Mouse (Mus musculus): ENCODE data around the gene Gnb2. TPM values are rescaled to one million over a fixed set of nuclear protein-coding genes. Genes with fewer than 3 reads are reported as not detected.

Gene Gnb2
- polyA plus RNA-seq, 1 experiment from 2014 or later = 337 TPM

DNA sequence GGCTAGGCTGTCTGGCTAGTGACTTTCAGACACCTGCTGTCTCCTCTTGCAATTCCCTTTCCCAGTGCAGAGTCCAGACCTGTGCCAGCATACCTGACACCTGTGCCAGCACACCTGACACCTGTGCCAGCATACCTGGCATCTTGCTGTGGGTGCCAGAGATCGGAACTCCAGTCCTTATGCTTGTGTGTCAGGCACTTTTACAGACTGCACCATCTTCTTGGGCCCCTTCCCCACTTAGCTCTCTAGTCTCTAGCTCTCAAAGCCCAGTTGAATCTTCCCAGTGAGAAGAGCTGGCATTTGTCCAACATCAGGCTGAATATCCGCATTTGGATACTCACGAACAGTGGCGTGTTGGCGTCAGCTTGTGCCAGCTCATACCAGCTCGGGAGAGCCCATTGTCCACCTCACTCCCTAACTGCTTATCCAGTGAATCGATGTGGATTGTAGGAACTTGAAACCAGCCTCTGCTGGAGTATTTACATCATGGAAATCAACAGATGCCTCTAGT, 6.0 kb upstream of the Gnb2 start:
- no peaks in the 10 kb centered on the region for H3K9me3 ChIP-seq
- no peak overlapping the region for H3K4me2 ChIP-seq
- 79% methylated on average over 7 of the region's 7 CpGs for WGBS
- H3K27ac ChIP-seq = no peak overlapping the region
- H3K36me3 ChIP-seq = no peaks in the 10 kb centered on the region
- no peaks in the 10 kb centered on the region for H3K4me1 ChIP-seq (replicated peaks)
- H3K4me3 ChIP-seq (replicated peaks) = no peak overlapping the region
- no peaks in the 10 kb centered on the region for H3K27me3 ChIP-seq
- ATAC-seq (ENCODE audit: insufficient number of reproducible peaks, insufficient read depth, low FRiP score, low TSS enrichment, low read depth) = no peak
- H3K9ac ChIP-seq (replicated peaks) = no peak overlapping the region

DNA sequence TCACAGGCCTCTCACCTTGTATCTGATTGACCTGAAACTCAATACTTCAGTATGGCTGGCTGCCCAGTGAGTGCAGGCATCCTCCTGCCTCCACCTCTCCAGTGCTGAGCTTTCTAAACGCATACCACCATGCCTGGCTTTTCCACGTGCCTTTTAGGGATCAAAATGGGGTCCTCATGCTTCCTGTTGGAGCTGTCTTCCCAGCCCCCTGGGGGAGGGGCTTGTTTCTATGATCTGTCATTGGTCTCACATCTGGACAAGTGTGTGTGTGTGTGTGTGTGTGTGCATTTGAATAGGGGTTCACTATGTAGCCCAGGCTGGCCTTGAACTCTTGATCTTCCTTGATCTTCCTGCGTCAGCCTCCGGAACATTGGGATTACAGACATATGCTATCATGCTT, 4.2 kb upstream of the Gnb2 start:
- WGBS = 65% methylated on average over 4 of the region's 4 CpGs
- Histone ChIP-seq H3K27ac (no peak overlapping the region), H3K4me2 (no peak overlapping the region), H3K36me3 (no peaks in the 10 kb centered on the region), H3K4me1 (replicated peaks) (0 out of 2 replicates have a peak, but pooled peaks cover 5% of the 10 kb centered on the region), H3K4me3 (replicated peaks) (no peak overlapping the region), H3K9ac (replicated peaks) (no peak overlapping the region), H3K9me3 (no peaks in the 10 kb centered on the region), H3K27me3 (no peaks in the 10 kb centered on the region)
- no peak for ATAC-seq (ENCODE audit: insufficient number of reproducible peaks, insufficient read depth, low FRiP score, low TSS enrichment, low read depth)

DNA sequence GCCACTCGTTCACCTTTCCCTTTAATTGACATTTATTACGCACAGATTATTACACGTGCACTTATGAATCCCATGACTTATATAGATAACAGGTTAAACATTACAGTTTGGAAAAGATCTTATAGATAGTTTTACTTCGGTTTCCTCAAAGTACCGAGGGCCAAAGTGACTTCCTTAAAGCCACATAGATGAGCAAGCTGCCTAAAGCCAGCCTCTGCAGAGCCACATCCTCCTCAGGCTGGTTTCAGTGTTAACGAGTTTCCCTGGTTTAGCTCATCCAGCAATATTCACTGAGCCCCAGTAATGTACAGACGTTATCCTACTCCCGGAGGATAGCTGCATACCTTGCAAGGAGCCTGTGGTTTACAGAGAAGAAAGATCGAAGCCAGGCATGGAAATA, 2.0 kb upstream of the Gnb2 start:
- Histone ChIP-seq H3K4me1 (replicated peaks) (peaks cover 9% of the 10 kb centered on the region), H3K36me3 (no peaks in the 10 kb centered on the region), H3K27me3 (no peaks in the 10 kb centered on the region), H3K27ac (no peak overlapping the region), H3K4me3 (replicated peaks) (no peak overlapping the region), H3K9ac (replicated peaks) (no peak overlapping the region), H3K4me2 (no peak overlapping the region), H3K9me3 (no peaks in the 10 kb centered on the region)
- WGBS = 80% methylated on average over 9 of the region's 9 CpGs
- ATAC-seq (ENCODE audit: insufficient number of reproducible peaks, insufficient read depth, low FRiP score, low TSS enrichment, low read depth) = no peak

DNA sequence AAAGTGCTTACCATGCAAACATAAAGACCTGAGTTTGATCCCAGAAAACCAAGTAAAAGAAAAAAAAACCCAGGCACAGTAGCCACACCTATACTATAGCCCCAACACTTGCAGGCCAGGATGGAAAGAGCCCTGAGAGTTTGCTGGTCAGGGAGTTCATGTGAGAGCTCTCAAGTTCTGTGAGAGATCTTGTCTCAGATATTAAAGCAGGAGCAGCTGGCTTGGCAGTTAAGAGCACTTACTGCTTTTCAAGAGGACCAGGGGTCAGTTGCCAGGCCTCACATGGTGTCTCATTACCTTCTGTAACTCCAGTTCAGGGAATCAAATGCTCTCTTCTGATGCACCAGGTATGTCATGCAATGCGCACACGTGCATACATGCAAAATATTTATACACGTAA, 1.5 kb upstream of the Gnb2 start:
- H3K36me3 ChIP-seq = peaks cover 5% of the 10 kb centered on the region
- no peaks in the 10 kb centered on the region for H3K27me3 ChIP-seq
- H3K4me1 ChIP-seq (replicated peaks) = peaks cover 14% of the 10 kb centered on the region

DNA sequence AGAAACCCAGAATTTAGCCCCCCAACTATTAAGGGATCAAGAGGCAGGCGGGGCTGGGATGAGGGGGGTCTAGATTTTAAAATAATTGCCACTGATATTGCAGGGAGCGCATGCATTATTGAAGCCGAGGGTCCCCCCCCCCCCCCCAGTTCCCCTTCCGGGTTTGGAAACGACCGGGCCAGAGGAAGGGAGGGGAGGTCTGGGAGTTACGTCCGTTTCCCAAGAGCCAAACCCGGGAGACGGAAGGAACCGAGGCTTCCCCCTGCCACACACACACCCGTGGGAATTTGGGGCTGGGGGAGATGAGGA, 548 bp downstream of the Gnb2 start:
- H3K4me2 ChIP-seq = peak overlapping the region; percentile 99
- WGBS = under 1% methylated on average over 10 of the region's 12 CpGs
- peaks cover 21% of the 10 kb centered on the region for H3K4me1 ChIP-seq (replicated peaks)
- peak overlapping the region; percentile 90 for H3K9ac ChIP-seq (replicated peaks)
- no peaks in the 10 kb centered on the region for H3K27me3 ChIP-seq
- no peak; the same call in 1 of the 2 replicates for ATAC-seq (ENCODE audit: insufficient number of reproducible peaks, insufficient read depth, low FRiP score, low TSS enrichment, low read depth)
- peaks cover 25% of the 10 kb centered on the region for H3K36me3 ChIP-seq
- peak overlapping the region; percentile 90 for H3K4me3 ChIP-seq (replicated peaks)
- H3K9me3 ChIP-seq = no peaks in the 10 kb centered on the region
- peak overlapping the region; percentile 94 for H3K27ac ChIP-seq

More for the DNA sequence above, 1.5 kb upstream of the Gnb2 start:
- WGBS = 92% methylated on average over 3 of the region's 3 CpGs
- no peak overlapping the region for H3K4me3 ChIP-seq (replicated peaks)
- no peak for ATAC-seq (ENCODE audit: insufficient number of reproducible peaks, insufficient read depth, low FRiP score, low TSS enrichment, low read depth)
- no peak overlapping the region for H3K27ac ChIP-seq
- no peak overlapping the region for H3K4me2 ChIP-seq
- H3K9me3 ChIP-seq = no peaks in the 10 kb centered on the region
- H3K9ac ChIP-seq (replicated peaks) = no peak overlapping the region

DNA sequence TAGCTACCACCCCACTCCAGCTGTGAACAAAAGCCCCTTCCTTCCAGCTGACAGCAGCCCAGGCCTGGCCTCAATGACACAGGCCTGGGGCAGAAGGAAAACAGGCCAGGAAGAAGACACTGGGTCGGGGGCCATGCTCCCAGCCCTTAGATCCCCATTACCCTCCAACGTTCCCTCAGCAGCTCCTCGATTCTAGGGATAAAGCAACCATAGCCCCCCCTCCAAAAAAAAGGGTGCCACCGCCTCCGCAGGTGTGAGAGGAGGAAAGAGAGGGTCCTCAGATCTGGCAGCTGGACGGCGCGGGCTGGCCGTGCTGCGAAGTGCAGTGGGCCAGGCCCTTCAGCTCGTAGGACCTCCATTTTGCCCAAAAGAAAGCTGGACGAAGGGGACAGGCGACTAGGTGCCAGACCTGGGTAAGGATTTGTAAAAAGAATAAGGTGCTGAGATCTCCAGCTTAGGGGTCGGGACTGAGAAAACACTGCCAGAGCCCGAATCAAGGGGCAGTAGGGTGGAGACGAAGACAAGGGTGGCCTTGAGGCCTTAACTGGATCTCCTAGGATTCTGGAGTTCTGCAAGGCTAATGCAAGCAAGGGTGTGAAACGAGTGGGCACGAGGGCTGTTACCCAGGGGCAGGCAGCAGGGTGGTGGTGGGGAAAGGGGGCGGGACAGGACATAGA, 1.0 kb downstream of the Gnb2 start:
- H3K36me3 ChIP-seq = peaks cover 30% of the 10 kb centered on the region
- H3K9ac ChIP-seq (replicated peaks) = peak overlapping the region; percentile 90
- H3K4me2 ChIP-seq = peak overlapping the region; percentile 99
- H3K9me3 ChIP-seq = no peaks in the 10 kb centered on the region
- H3K27ac ChIP-seq = peak overlapping the region; percentile 94
- peak overlapping the region; percentile 90 for H3K4me3 ChIP-seq (replicated peaks)
- peaks cover 26% of the 10 kb centered on the region for H3K4me1 ChIP-seq (replicated peaks)
- under 1% methylated on average over 19 of the region's 19 CpGs for WGBS
- no peaks in the 10 kb centered on the region for H3K27me3 ChIP-seq
- ATAC-seq (ENCODE audit: insufficient number of reproducible peaks, insufficient read depth, low FRiP score, low TSS enrichment, low read depth) = no peak

DNA sequence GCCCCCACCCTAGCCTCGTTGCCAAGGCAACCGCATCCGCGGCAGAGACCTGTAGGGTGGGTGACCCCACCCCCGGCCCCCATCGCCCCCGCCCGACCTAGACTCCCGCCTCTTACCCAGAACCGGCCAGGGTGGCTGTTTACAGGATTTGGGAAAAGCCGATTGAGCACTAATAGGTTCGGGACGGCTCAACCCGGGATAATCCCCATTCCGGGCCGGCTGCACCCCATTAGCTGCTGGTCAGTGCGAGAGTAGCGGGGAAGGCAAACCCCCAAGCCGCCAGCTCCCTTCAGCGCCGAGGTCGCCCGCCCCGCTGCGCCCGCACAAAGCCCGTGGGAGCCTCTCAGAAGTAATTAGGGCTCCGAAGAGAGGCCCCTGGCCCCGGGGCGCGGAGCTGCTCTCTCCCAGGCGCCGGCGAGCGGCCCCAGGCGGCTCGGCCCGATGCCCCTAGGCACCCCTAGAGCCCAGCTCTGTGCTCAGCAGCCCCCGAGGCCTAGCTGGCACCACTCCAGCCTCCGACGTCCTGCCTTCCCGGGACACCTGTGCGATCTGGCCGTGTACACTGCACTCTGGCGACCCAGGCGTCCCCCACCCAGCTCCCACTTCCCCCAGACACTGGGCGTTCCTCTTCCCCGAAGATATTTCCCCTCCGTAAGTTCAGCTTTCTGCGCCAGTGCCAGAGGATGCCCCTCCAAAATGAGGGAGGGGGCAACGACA, 1.7 kb downstream of the Gnb2 start:
- no peaks in the 10 kb centered on the region for H3K27me3 ChIP-seq
- H3K4me2 ChIP-seq = peak overlapping the region; percentile 99
- under 1% methylated on average over 51 of the region's 51 CpGs for WGBS
- peaks cover 35% of the 10 kb centered on the region for H3K36me3 ChIP-seq
- peak overlapping the region; percentile 94 for H3K27ac ChIP-seq
- H3K4me1 ChIP-seq (replicated peaks) = peaks cover 30% of the 10 kb centered on the region
- ATAC-seq (ENCODE audit: insufficient number of reproducible peaks, insufficient read depth, low FRiP score, low TSS enrichment, low read depth) = 0 out of 2 replicates have a peak, but pooled peaks have one; percentile 0
- peak overlapping the region; percentile 90 for H3K9ac ChIP-seq (replicated peaks)
- H3K9me3 ChIP-seq = no peaks in the 10 kb centered on the region
- H3K4me3 ChIP-seq (replicated peaks) = peak overlapping the region; percentile 90

DNA sequence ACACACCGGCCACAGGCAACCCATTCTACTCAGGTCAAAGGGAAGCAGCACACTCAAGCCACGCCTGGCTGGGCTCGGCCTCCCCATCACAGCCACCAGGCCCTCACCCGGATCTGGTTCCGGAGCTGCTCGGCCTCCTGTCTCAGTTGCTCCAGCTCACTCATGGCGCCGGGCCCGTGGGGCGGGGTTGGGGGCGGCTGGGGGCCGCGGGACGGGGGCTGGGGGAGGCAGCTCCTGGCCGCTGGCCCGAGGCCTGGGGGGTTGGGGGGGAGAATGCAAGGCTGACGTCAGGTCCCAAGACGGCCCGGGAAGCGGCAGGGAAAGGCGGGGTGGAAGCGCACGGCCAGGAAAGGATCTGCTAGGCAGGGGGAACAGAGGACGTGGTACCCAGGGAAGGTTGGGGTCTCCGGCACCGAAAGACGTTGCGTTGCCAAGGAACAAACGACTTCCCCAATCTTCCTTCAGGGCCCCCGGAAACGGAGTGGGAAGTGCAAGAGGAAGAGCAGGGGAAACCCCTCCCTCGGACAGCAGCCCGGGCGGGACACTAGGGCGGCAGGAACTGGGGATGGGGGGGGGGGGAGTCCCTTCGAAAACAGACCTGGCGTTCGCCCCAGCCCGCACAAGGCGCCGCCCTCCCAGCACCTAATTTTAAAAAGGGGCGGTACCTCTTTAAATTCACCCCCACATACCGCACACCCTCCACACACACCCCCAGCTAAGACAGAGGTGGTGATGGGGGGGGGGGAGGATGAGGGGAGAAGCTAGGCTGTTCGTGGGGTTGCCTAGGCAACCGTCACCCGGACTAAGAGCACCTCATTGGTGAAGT, 2.5 kb downstream of the Gnb2 start:
- ATAC-seq (ENCODE audit: insufficient number of reproducible peaks, insufficient read depth, low FRiP score, low TSS enrichment, low read depth) = 0 out of 2 replicates have a peak, but pooled peaks have one; percentile 15
- Histone ChIP-seq H3K4me1 (replicated peaks) (peaks cover 36% of the 10 kb centered on the region), H3K27me3 (no peaks in the 10 kb centered on the region), H3K9me3 (no peaks in the 10 kb centered on the region), H3K27ac (peak overlapping the region; percentile 94), H3K4me3 (replicated peaks) (peak overlapping the region; percentile 90), H3K4me2 (peak overlapping the region; percentile 99), H3K36me3 (peaks cover 42% of the 10 kb centered on the region), H3K9ac (replicated peaks) (peak overlapping the region; percentile 90)
- WGBS = under 1% methylated on average over 43 of the region's 46 CpGs

DNA sequence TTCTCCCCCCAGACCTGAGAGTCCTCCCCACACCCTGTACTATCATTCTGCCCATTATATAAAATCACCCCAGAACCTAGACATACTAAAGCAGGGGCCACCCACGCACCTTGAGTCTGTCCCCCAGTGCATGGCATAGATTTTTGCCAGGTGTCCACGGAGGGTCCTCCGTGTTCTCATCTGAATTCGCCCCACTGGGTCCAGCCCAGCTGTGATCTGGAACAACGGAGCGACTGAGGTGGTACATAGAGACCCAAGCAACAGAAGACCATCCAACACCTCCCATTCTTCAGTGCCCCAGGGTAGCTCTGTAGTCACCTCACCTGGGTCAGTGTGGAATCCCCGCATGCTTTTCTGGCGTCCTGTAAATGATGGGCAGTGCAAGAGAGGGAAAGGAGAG, 3.2 kb downstream of the Gnb2 start:
- H3K9me3 ChIP-seq = no peaks in the 10 kb centered on the region
- no peak for ATAC-seq (ENCODE audit: insufficient number of reproducible peaks, insufficient read depth, low FRiP score, low TSS enrichment, low read depth)
- H3K36me3 ChIP-seq = peaks cover 49% of the 10 kb centered on the region
- WGBS = 78% methylated on average over 8 of the region's 8 CpGs
- H3K27ac ChIP-seq = peak overlapping the region; percentile 94
- no peaks in the 10 kb centered on the region for H3K27me3 ChIP-seq
- peaks cover 42% of the 10 kb centered on the region for H3K4me1 ChIP-seq (replicated peaks)
- peak overlapping the region; percentile 90 for H3K9ac ChIP-seq (replicated peaks)
- H3K4me2 ChIP-seq = peak overlapping the region; percentile 99
- peak overlapping the region; percentile 90 for H3K4me3 ChIP-seq (replicated peaks)

DNA sequence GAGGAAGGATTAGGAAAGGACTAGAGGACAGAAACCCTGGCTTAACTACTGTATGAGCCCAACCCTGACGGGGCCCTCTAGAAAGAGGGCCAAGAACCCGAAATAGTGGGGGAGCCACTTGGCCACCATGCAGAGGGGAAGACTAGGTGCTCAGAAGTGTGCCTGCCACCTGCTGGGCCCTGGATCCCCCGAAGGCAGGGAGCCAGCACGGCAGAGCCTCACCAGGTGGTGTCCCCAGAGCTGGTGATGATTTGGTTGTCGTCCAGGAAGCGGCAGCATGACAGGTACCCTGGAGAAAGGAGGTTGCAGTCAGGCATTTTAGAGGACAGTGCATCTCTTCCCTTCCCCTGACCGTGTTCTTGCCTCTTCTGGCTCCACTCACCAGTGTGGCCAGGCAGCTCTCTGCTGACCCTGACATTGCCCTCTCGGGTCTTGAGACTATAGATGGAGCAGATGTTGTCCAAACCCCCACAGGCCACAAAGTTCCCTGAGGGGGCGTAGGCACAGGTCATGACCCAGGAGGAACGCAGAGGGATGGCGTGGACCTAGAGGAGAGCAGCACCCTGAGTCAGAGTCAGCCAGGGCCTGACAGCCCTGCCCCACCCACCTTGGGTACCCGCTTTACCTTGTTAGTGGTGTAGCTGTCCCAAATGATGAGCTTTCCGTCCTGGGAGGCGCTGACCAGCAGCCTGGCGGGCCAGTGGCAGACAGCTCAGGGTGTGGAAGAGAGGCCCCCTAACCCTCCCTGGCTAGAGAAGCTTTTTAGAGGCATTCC, 3.9 kb downstream of the Gnb2 start:
- 80% methylated on average over 15 of the region's 15 CpGs for WGBS
- Histone ChIP-seq H3K27ac (no peak overlapping the region), H3K4me3 (replicated peaks) (peak overlapping the region; percentile 90; the same call in 1 of the 2 replicates), H3K9ac (replicated peaks) (0 out of 2 replicates have a peak overlapping the region, but pooled peaks have one; percentile 90), H3K36me3 (peaks cover 55% of the 10 kb centered on the region), H3K4me1 (replicated peaks) (peaks cover 42% of the 10 kb centered on the region), H3K27me3 (no peaks in the 10 kb centered on the region), H3K4me2 (peak overlapping the region; percentile 99; the same call in 1 of the 2 replicates), H3K9me3 (no peaks in the 10 kb centered on the region)
- no peak for ATAC-seq (ENCODE audit: insufficient number of reproducible peaks, insufficient read depth, low FRiP score, low TSS enrichment, low read depth)
